Mouse (Mus musculus) embryo, embryonic 10 days (tissue): ENCODE data around the gene Ralb.

Source experiments
- DNase-seq: peaks from one replicate; pipeline ENCODE4 v3.0.0-alpha.2; 2015; ENCODE audit warnings: low spot score

Gene Ralb

DNA sequence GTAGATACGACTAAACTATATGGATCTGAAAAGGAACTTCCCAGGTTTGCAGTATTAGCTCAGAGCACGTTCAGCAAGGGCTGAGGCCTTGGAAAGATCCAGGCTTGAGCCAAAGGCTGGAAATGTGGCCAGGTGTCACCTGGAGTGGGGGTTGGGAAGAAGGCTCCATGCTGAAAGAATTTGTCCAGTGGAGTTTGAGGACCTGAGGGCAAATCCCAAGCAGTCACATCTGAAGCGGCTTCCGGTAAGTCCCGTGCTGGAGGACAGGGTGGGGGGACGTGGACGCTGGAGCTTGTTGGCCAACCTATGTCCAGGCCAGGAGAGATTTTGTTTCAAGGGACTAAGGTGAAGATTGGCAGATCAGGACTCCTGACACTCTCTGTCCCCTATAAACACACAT is 19.2 kb upstream of the Ralb start:
- DNase-seq: no peak

DNA sequence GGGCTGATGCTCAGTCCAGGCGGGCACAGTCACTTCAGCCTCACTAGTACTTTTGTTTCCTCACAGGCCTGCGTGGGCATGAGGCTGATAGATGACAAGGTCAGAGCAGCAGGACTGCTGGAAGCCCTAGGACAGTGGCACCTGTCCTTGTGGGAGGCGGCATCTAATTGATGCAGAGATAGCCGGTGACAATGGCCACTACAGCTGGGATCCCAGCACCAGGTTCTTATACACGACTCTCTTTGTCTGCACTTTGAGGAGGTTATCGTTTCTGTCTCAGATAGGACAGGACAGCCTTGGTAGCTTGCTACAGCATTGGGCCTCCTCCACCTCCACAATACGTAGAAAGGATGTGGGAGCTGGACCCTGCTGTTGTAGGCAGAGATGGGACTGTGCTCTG is 18.8 kb upstream of the Ralb start:
- DNase-seq: no peak

DNA sequence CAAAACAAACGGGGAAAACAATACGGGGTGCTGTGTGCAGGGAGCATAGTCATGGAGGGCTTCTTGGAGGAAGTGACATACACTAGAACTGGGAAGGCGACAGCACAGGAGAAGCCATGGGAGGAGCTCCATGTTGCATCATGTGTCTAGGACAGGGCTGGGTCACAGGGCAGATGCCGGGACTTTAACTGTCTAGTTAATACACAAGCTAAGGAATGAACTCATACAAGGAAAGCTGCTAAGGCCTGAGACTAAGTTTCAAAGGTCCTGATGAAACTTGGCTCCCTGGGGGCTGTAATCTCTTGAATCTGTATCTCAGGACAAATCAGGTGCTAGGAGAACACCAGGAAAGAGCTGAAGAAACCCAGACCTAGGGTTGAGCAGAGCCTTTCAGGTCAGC is 18.1 kb upstream of the Ralb start:
- no peak for DNase-seq

DNA sequence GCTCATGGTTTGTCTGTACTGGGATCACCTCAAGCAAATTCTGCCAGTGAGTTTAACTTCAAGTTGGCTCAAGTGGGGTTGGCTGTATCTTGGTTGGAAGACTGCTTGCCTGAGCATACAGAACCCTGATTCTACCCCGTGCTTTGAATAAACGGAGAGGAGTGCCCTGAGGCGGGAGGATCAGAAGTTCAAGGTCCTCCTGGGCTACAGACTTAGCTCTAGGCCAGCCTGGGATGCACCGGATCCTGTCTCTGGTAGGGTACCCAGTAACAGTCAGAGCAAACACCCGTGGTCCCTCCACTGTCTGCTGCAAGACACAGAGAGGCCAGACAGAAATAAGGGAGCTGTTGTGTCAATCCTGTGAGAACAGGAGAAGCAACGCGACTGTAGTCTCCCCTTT is 17.1 kb upstream of the Ralb start:
- no peak for DNase-seq

DNA sequence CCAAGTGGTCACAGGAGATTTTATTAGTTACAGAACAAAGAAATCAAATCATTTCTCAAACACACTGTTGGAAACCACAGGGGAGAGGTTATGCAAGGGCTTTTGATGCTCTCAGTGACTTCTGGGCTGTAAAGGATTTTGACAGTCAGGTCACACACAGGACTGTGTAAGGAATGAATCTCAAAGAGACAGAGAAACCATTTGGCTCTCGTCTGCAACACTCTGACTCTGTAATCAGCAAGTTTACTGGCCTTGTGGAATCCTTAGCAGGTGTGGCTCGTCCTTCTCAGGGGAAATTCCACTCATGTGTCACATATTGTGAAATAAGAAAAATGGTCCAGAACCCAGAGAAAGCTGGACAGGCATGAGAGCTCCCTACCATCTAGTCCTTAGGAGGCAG is 16.4 kb upstream of the Ralb start:
- no peak for DNase-seq

DNA sequence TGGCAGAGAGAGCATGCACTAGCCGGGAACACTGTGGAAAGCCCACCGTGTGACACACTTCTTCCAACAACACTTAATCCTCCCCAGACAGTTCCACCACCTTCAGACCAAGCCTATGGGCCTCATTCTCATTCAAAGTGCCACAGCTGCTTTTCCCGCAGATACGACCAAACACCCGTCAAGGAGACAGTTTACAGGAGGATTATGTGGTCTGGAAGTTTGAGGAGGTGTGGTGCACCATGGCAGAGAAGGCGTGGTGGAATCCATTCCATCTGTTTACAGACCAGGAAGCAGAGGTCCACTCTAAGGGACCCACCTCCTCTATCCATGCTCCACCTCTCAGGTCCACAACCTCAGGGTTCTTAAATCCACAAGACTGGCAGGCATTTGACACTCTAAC is 14.7 kb upstream of the Ralb start:
- DNase-seq: no peak

DNA sequence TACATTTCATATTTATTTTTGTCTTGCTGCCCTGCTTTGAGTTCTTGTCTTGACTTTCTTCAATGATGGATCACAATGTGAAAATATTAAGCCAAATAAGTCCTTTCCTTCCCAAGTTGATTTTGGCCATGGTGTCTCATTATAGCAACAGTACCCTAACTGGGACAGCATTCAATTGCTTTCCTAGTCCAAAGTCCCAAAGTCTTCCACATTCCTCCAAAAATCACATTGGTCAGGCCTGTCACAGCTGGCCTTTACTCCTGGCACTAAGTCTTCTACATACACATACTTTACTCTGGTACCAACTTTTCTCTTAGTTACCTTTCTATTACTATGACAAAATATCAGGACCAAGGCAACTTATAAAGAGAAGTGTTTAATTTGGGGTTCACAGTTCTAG is 14.2 kb upstream of the Ralb start:
- DNase-seq: no peak

DNA sequence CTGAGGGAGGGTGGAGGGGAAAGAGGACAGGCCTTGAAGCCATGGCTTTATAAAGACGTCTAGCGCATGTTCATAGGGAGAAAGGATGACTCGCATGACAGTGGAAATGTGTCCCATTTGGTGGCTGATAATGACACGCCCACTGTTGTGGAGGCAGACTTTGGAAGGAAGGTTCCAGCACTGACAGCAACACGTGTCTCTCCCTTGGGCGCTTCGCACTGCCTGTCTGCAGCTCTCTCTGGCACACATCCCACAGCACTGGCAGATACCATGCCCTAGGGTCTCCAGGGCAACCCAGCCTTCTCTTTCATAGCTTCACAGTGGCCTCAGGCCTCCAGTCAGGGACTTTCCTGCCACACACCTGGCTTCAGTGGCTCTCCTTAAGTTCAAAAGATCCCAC is 13.5 kb upstream of the Ralb start:
- DNase-seq: no peak

DNA sequence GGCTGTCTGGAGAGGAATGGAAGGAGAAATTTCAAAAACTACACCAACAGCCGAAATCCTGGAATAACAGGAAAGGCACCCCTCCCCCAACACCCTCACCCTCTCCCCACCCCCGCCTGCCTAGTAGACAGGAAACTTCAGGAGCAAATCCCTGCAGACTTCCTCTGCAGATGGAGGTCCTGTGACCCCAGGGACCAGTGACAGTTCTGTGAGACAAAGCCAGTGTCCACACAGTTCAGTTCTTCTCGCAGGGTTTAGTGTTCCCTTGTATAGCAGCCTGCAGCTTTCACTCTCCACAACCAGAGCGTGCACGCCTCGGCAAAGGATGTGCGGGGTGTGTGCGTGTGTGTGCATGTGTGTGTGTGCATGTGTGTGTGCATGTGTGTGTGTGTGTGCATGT is 6.3 kb upstream of the Ralb start:
- DNase-seq: peak; percentile 29

DNA sequence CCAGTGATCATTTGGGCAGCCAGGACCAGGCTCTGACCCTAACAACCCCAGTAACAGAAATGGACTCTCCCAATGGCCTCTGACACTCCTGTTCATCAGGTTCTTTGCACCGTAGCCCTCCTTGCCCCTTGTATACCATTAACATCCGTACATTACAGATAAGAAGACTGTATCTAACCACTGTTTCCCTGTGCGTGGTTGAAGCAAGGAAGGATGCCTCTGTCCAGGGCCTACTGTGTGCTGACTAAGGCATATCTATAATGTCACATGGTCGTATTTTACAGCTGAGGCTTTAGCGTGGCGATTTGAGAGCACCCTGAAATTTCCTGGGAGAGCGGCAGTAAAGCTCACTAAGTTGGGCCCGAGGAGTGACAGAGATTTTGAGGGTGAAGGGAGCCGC is 5.8 kb upstream of the Ralb start:
- no peak for DNase-seq

DNA sequence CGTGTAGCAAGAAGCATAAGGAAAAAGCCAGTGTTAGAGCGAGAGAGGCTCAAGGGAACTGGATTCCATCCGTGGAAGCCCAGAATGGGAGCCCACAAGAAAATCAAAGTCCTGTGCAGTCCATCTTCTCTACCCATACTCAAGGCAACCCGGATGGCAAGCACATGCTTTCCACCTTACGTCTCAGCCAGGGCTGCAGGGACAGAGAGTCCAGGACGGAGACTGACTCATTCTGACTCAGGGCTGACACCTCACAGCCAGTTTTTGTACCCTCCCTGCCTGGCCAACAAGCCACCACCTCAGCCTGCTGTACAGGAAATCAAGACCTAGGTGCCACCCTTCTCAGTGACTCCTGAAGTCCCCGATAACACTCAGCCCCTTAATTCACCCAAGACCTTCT is 4.9 kb upstream of the Ralb start:
- no peak for DNase-seq

DNA sequence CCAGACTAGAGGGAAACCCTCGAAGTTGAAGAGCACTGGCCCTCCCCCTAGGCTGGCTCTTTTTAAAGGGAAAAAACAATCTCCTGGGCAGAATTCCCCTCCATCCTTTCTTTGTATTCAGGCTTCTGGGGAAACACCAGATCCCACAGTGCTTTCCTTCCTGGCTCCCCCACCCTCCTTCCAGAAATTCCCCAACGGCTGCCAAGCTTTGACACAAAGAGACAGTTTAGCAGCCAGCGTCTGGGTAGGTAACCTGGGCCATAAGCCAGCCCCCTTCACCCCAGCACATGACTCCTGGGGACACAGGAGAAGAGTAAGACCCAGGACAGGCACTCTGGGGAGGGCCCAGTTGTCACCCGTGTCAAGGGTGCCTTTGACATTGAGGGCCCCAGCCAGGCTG is 4.0 kb upstream of the Ralb start:
- no peak for DNase-seq

DNA sequence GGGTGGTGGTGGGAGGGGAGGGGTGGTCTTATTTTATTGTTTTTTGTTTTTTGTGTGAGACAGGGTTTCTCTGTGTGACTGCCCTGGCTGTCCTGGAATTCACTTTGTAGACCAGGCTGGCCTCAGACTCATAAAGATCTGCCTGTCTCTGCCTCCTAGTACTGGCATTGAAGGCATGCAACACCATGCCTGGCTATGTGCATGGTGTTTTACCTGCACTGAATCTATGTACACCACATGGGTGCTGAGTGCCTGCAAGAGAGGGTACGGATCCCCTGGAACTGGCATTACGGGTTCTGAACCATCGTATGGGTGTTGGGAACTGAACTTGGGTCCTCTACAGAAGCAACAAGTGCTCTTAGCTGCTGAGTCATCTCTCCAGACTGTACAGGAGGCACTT is 1.4 kb upstream of the Ralb start:
- DNase-seq: no peak

DNA sequence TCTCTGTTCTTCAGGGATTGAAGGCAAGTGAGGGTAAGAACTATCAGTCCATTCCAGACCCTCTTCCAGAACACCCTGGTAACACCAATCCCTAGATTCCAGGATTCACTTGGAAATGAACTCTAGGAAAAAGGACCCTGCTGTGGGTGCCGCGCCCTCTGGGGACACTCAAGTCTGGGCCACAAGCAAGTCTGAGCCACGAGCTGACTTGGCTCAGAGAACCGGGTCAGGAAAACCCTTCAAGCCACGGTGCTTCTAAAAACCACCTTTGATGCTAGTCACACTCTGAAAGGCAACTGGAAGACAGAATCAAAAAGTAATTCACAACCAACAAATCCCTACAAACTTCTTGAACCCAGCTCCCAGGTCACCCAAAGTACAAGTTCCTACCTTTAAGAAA is 786 bp downstream of the Ralb start:
- no peak for DNase-seq

DNA sequence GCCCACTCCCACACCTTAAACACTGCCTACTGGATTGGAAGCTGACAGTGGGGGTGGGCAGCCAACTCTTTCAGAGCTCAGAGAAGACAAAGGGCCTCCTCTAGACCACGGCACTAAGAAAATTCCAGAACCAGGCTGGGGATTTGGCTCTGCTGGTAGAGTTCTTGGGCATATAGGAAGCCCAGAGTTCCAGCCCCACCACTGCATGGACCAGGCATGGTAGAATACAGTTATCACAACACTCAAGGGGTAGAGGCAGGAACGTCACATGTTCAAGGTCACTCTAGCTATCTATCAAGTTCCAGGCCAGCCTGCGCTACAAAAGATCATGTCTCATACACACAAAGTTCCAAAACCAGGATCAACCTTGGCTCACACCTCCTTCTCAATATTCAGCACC is 1.4 kb downstream of the Ralb start:
- no peak for DNase-seq

DNA sequence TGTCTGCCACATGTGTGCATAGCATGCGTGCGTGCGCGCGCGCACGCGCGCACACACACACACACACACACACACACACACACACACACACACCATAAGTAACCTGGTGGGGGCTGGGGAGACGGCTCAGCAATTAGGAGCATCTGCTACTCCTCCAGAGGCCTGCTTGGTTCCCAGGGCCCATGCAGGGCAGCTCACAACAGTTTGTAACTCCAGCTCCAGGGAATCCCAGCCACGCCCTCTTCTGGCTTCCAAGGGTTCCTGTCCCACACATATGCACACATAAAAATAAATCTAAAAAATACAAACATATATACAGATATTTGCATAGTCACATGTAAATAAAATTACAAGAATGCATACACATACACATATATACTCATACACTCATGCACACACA is 1.9 kb downstream of the Ralb start:
- no peak for DNase-seq

DNA sequence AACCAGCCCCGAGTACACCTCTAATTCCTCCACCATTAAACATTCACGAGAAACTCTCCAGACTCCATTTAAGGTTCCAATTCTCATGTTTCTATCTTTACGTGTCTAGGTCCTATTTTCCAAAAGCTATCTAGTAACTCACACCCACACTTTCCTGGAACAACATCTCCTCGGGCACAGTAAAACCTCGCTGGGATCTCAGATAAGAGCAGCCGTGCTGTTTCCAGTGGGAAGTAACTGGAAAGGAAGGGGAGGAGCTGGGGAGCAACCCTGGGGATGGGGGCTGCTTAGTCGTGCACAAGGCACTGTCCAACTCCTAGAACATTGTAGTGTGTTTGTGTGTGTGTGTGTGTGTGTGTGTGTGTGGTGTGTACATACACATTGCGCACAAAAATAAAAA is 2.7 kb downstream of the Ralb start:
- DNase-seq: no peak

DNA sequence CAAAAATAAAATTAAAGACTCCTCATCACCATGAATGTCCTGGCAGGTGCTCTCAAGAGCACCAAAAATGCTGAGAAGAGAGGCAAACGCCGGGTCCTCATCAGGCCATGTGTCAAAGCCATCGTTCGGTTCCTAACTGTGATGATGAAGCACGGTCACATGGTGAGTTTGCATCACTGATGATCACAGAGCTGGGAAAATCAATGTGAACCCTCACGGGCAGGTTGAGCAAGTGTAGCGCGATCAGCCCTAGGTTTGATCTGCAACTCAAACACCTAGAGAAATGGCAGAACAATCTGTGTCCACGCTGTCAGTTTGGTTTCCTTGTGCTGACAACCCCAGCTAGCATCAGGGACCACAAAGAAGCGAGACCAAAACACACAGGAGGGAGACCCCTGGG is 5.1 kb downstream of the Ralb start:
- DNase-seq: no peak

DNA sequence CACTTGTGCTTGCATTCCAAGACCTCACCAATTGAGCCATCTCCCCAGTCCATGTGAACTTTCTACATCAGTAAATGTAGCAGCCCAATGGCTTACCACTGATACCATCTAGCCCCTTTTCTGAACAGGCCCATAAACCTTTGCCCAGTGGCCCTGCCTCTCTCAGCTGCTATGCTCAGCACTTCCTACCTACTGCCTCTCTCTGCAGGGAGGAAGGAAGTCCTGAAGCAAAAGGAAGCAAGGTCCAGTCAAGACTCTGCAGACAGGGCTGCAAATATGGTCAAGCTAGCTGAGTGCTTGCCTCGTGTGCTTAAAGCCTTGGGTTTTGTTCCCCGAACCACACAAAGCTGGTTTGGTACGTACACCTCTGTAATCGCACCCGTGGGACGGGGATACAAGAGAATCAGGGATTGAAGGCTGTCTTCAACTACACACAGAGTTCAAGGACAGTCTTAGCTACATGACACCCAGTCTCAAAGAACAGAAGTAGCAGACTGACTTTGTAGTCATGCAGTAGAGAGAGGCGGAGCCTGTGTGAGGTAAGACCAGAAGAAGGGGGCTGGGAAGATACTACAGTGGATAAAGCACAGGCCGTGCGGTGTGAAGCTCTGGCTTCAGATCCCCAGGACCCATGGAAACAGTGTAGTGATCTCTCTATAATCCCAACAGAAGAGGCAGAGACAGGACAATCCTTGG is 5.9 kb downstream of the Ralb start:
- no peak for DNase-seq

DNA sequence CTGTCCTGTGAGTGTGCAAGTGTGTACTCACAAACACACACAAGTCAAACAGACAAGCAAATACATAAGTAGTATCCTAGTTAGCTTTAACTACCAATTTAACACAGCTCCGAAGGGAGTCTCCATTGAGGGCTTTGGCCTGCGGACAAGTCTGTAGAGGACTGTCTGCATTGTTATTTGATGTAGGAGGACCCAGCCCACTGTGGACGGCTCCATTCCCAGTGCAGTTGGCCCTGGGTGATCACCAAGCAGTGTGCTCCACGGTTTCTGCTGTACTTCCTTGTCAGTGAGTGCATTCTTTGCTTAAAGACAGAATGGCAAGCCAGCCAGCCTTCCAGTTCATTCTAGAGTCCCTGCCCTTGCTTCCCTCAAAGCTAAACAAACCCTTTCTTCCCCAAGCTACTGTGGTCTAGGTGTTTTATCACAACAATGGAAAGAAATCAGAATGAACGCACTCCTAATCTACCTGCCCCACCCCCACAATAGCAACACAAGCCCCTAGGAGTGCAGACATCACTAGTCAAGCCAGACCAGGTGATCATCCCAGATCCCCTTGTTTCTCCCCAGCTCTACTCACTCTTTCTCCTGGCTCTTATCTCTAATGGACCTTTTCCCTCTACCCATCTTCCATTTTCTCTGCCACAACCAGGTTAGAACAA is 7.1 kb downstream of the Ralb start:
- no peak for DNase-seq

DNA sequence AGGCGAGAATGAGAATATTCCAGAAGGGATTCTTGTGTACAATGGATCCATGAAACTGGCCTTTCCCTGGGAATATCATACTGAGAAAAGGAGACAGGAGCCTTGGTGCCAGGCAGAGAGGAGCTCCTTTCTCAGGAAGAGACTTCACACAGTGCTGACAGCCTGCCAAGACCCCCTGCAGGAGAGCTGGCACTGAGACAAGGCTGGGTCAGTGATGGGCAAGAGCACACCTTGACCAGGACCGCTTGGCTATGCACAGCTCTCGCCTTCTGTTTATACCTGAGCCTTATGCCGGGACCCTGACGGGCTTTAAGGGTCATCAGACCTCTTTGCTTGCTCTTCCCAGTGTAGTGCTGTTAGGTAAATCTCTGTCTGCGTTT is 9.2 kb downstream of the Ralb start:
- DNase-seq: no peak

DNA sequence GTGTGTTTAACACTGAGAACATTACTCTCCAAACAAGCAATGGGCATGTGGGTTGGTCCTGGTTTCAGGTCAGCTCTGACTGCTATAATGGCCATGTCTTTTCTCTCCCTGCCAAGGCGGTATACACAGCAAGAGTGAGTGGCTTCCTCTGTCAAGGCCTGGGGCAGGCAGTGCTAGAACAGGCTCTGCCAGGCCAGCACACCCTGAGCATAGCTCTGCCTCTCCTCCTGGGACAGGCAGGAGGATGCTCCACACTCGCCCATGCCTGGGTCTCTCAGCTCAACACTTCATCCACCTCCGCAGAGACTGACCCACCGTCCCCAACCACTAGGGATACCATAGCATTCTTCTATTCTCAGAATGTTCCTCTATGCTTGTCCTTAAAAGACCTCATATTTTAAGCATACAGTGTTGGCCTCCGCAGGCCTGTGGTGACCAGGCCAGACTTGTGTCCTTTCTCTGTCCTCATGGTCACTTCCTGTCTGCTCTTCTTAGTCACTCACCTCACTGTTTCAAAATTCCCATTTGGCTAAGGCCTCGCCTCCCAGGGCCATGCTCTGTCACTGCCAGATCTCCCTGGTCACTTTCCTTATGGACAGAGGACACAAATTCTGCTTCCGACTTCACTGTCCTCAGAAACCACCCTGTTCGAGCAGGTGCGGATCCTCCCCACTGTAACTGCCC is 9.7 kb downstream of the Ralb start:
- DNase-seq: no peak

DNA sequence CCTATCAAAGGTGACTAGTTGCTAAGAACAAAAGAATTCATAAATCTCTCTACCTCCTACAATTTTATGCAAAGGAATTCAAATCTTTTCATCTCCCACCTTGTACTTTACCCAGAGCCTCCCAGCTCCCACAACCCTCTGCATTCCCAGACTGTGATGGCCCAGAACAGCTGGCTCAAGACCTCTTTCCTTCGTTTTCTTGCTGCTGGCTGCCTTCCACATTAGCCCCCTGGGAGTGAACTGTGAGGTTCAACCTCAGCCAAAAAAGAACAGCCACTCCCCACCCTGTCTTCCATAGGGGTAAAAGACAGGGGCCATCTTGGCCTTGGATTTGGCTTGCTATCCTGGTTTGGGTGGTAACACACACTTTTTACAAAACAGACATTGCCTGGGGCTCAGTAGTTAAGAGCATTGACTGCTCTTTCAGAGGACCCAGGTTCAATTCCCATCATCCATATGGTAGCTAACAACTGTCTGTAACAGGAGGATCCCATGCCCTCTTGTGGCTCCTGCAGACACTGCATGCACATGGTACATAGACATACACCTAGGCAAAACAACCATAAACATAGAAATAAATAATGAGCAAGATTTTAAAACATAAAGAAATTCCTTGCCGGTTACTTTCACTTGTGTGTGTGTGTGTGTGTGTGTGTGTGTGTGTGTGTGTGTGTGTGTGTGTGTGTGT is 10.4 kb downstream of the Ralb start:
- DNase-seq: no peak
